Mouse (Mus musculus): Measurements from ENCODE around the gene Serpinb7.

Gene Serpinb7

DNA sequence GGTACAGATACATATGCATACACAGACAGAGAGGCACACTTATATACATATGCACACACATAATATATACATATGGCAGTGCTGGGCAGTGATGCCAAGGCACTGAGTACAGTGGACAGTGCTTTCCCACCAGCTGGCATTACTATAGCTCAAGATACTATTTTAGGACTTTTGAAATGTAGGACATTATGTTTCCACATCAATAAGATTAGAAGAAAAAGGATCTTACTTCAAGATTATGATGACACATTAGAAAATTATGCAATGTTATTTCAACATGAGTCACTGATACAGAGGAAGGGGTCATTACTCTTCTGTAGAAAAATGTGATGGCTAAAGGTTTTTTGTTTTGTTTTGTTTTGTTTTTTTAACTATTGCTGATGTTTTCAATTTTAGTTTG is 102.6 kb downstream of the Serpinb7 start:
- no peak for DNase-seq
